Mouse (Mus musculus) intestine, embryonic 16.5 days (tissue): ENCODE data around the gene Atp6v1a. TPM values are rescaled to one million over a fixed set of nuclear protein-coding genes. Genes with fewer than 3 reads are reported as not detected.

Experiments
- ATAC-seq: fragments of 200-750 bp; cut with Nextera tagmentation; 2 replicates; pipeline ENCODE4 v1.8.0; 2017; ENCODE audit warnings: moderate TSS enrichment, moderate library complexity
- H3K27ac ChIP-seq: fragments of 300-500 bp; sonication (generic); 2 replicates; pipeline ENCODE4 v1.5.1; 2014; ENCODE audit warnings: mild to moderate bottlenecking, low read length
- H3K27me3 ChIP-seq: fragments of 300-500 bp; sonication (generic); replicated peaks from 2 replicates; pipeline ENCODE4 v1.6.1; 2014; ENCODE audit warnings: low read length, control low read depth, mixed read lengths; ENCODE audit not compliant: control insufficient read depth, insufficient read depth
- H3K36me3 ChIP-seq: fragments of 300-500 bp; sonication (generic); 2 replicates; pipeline ENCODE4 v1.6.1; 2014; ENCODE audit warnings: low read length, control low read depth; ENCODE audit not compliant: control insufficient read depth, insufficient read depth
- H3K4me1 ChIP-seq: fragments of 300-500 bp; sonication (generic); 2 replicates; pipeline ENCODE4 v1.6.1; 2014; ENCODE audit warnings: low read length, control low read depth, mixed read lengths; ENCODE audit not compliant: control insufficient read depth, insufficient read depth
- H3K4me2 ChIP-seq: fragments of 300-500 bp; sonication (generic); 2 replicates; pipeline ENCODE4 v1.6.1; 2014; ENCODE audit warnings: low read depth, low read length, control low read depth
- H3K4me3 ChIP-seq: fragments of 300-500 bp; sonication (generic); 2 replicates; pipeline ENCODE4 v1.5.1; 2014; ENCODE audit warnings: mild to moderate bottlenecking, low read length
- H3K9ac ChIP-seq: fragments of 300-500 bp; sonication (generic); 2 replicates; pipeline ENCODE4 v1.6.1; 2014; ENCODE audit warnings: low read depth, low read length
- H3K9me3 ChIP-seq: fragments of 300-500 bp; sonication (generic); 2 replicates; pipeline ENCODE4 v1.6.1; 2016; ENCODE audit warnings: low read length, control low read depth; ENCODE audit not compliant: control insufficient read depth
- WGBS: fragments of 180-500 bp; shearing (Covaris S2); extraction: QIAGEN DNeasy Blood & Tissue Kit; methylation state at CpG from one replicate; pipeline ENCODE4 v1.1.7; 2014; 5-methylcytosine and 5-hydroxymethylcytosine counted together
- polyA plus RNA-seq: library from polyadenylated mRNA; unstranded; fragments of >200 nt; fragmentation: Nextera tagmentation; extraction: Ambion mirVana; gene quantifications from 2 replicates; pipeline ENCODE4 v1.2.1, GENCODE M21; 2015

Atp6v1a gene
- 73.0 and 85.2 TPM in 2 replicates for polyA plus RNA-seq

- WGBS: under 1% methylated on average over 64 of the region's 71 CpGs
- Histone ChIP-seq H3K9me3 (no peaks in the 10 kb centered on the region), H3K4me3 (peak within 1 kb of the TSS; percentile 95), H3K36me3 (no peaks in the 10 kb centered on the region), H3K9ac (peak within 1 kb of the TSS; percentile 92), H3K27me3 (no peaks in the 10 kb centered on the region), H3K4me1 (peaks cover 8% of the 10 kb centered on the region; the same call in 1 of the 2 replicates), H3K4me2 (peak within 1 kb of the TSS; percentile 82), H3K27ac (peak within 1 kb of the TSS; percentile 98)
- peak; percentile 87 for ATAC-seq
Measured at GRCm38 (mm10) chr16:44139536-44140185, at the start of gene Atp6v1a, which contains the start of gene Naa50. TSS of gene Atp6v1a (minus strand) at chr16:44139705. TSS of gene Naa50 (plus strand) at chr16:44139830.

- WGBS: 84% methylated on average over 3 of the region's 3 CpGs
- no peaks in the 10 kb centered on the region for H3K27me3 ChIP-seq
- no peak overlapping the region for H3K27ac ChIP-seq
- no peaks in the 10 kb centered on the region for H3K4me1 ChIP-seq
- H3K4me2 ChIP-seq: no peak overlapping the region
- H3K4me3 ChIP-seq: no peak overlapping the region
- no peaks in the 10 kb centered on the region for H3K36me3 ChIP-seq
- H3K9me3 ChIP-seq: no peaks in the 10 kb centered on the region
- no peak overlapping the region for H3K9ac ChIP-seq
- no peak for ATAC-seq
Measured at GRCm38 (mm10) chr16:44188766-44189165, 49.3 kb upstream of the Atp6v1a start.

GRCm38 (mm10) chr16:44187172-44187571, 47.7 kb upstream of the Atp6v1a start:
- Histone ChIP-seq H3K27ac (no peak overlapping the region), H3K27me3 (no peaks in the 10 kb centered on the region), H3K4me3 (no peak overlapping the region), H3K9me3 (no peaks in the 10 kb centered on the region), H3K4me2 (no peak overlapping the region), H3K36me3 (no peaks in the 10 kb centered on the region), H3K4me1 (no peaks in the 10 kb centered on the region), H3K9ac (no peak overlapping the region)
- WGBS: 88% methylated on average over 4 of the region's 4 CpGs
- no peak for ATAC-seq

GRCm38 (mm10) chr16:44184769-44185168, 45.3 kb upstream of the Atp6v1a start:
- Histone ChIP-seq H3K27ac (no peak overlapping the region), H3K36me3 (0 out of 2 replicates have a peak, but pooled peaks cover 3% of the 10 kb centered on the region), H3K4me3 (no peak overlapping the region), H3K9me3 (no peaks in the 10 kb centered on the region), H3K4me1 (no peaks in the 10 kb centered on the region), H3K27me3 (no peaks in the 10 kb centered on the region), H3K4me2 (no peak overlapping the region), H3K9ac (no peak overlapping the region)
- no peak for ATAC-seq
- WGBS: 58% methylated on average over 3 of the region's 3 CpGs

GRCm38 (mm10) chr16:44182597-44182996, 43.1 kb upstream of the Atp6v1a start:
- no peaks in the 10 kb centered on the region for H3K9me3 ChIP-seq
- H3K27me3 ChIP-seq: no peaks in the 10 kb centered on the region
- H3K9ac ChIP-seq: no peak overlapping the region
- H3K27ac ChIP-seq: no peak overlapping the region
- H3K4me2 ChIP-seq: no peak overlapping the region
- H3K4me3 ChIP-seq: no peak overlapping the region
- no peak for ATAC-seq
- 0 out of 2 replicates have a peak, but pooled peaks cover 3% of the 10 kb centered on the region for H3K36me3 ChIP-seq
- H3K4me1 ChIP-seq: 0 out of 2 replicates have a peak, but pooled peaks cover 3% of the 10 kb centered on the region
- 92% methylated on average over 1 of the region's 1 CpGs for whole genome bisulfite sequencing

GRCm38 (mm10) chr16:44178555-44178954, 39.0 kb upstream of the Atp6v1a start:
- Histone ChIP-seq H3K4me3 (no peak overlapping the region), H3K36me3 (0 out of 2 replicates have a peak, but pooled peaks cover 3% of the 10 kb centered on the region), H3K9me3 (no peaks in the 10 kb centered on the region), H3K4me2 (no peak overlapping the region), H3K4me1 (peaks cover 14% of the 10 kb centered on the region), H3K27me3 (no peaks in the 10 kb centered on the region), H3K9ac (no peak overlapping the region), H3K27ac (peak overlapping the region; percentile 28; the same call in 1 of the 2 replicates)
- peak; percentile 75 for ATAC-seq
- WGBS: 50% methylated on average over 1 of the region's 1 CpGs

GRCm38 (mm10) chr16:44176511-44176910, 37.0 kb upstream of the Atp6v1a start:
- 0 out of 2 replicates have a peak, but pooled peaks cover under 1% of the 10 kb centered on the region for H3K36me3 ChIP-seq
- H3K27ac ChIP-seq: no peak overlapping the region
- no peaks in the 10 kb centered on the region for H3K9me3 ChIP-seq
- no peak overlapping the region for H3K9ac ChIP-seq
- H3K4me2 ChIP-seq: no peak overlapping the region
- ATAC-seq: no peak
- 100% methylated on average over 2 of the region's 2 CpGs for WGBS
- no peak overlapping the region for H3K4me3 ChIP-seq
- peaks cover 18% of the 10 kb centered on the region for H3K4me1 ChIP-seq
- H3K27me3 ChIP-seq: no peaks in the 10 kb centered on the region

- WGBS: 55% methylated on average over 1 of the region's 1 CpGs
- Histone ChIP-seq H3K9me3 (no peaks in the 10 kb centered on the region), H3K27ac (peak overlapping the region; percentile 85), H3K4me2 (peak overlapping the region; percentile 37), H3K27me3 (no peaks in the 10 kb centered on the region), H3K9ac (peak overlapping the region; percentile 45; the same call in 1 of the 2 replicates), H3K4me3 (peak overlapping the region; percentile 11), H3K4me1 (peaks cover 18% of the 10 kb centered on the region), H3K36me3 (no peaks in the 10 kb centered on the region)
- peak; percentile 6; the same call in 1 of the 2 replicates for ATAC-seq
Measured at GRCm38 (mm10) chr16:44175001-44175400, 35.5 kb upstream of the Atp6v1a start.

- Histone ChIP-seq H3K27me3 (no peaks in the 10 kb centered on the region), H3K36me3 (no peaks in the 10 kb centered on the region), H3K27ac (peak overlapping the region; percentile 95), H3K4me3 (peak overlapping the region; percentile 88), H3K9ac (peak overlapping the region; percentile 97), H3K4me2 (peak overlapping the region; percentile 49), H3K4me1 (peaks cover 16% of the 10 kb centered on the region), H3K9me3 (no peaks in the 10 kb centered on the region)
- 13% methylated on average over 7 of the region's 7 CpGs for WGBS
- no peak for ATAC-seq
Measured at GRCm38 (mm10) chr16:44173966-44174530, 34.5 kb upstream of the Atp6v1a start.
